Mouse (Mus musculus) heart, adult 2 months (tissue): ENCODE measurements around the gene F8.
A peak's percentile ranks its signal among the peaks of the same experiment; 100 is the strongest.

ENCODE experiments used
- CTCF ChIP-seq: fragments of 200-600 bp; IDR thresholded peaks from 2 replicates; pipeline ENCODE4 v1.8.1; 2022; ENCODE audit warnings: antibody characterized with exemption, mild to moderate bottlenecking, moderate library complexity
- EP300 ChIP-seq: fragments of 200-500 bp; IDR thresholded peaks from 2 replicates; pipeline ENCODE4 v1.6.1; 2011; ENCODE audit warnings: low read depth, low read length, control low read depth; ENCODE audit not compliant: insufficient read depth
- POLR2A ChIP-seq: fragments of 200-500 bp; IDR thresholded peaks from 2 replicates; pipeline ENCODE4 v1.6.1; 2011; ENCODE audit warnings: mild to moderate bottlenecking, low read depth, low read length, control low read depth; ENCODE audit not compliant: insufficient read depth

GRCm38 (mm10) chrX:75382195-75382771 lies at the start of gene F8, which contains the start of gene Fundc2:
- TF ChIP-seq CTCF (no peak), POLR2A (peak; percentile 59), EP300 (0 out of 2 replicates have a peak, but pooled peaks have one; percentile 50)
